Comparison of ENCODE assay signal across 24 mouse cellular contexts in genomic region chr9:110419511-110420112, GRCm38 (mm10). TPM values are rescaled to one million over a fixed set of nuclear protein-coding genes. Genes with fewer than 3 reads are reported as not detected.
A peak's percentile ranks its signal among the peaks of the same experiment; 100 is the strongest.
DNase-seq lines count a peak whose midpoint lies in the region; ATAC-seq and TF ChIP-seq lines count a peak whose summit lies in the region.
"Had no signal": no experiment of that assay in that cellular context is flagged by ENCODE, and none has a peak within 500 bp of the region (broad histone marks: within the 10 kb centered on the region; RNA-seq: fewer than 3 reads in every experiment).

TSS of gene Ngp (plus strand) at chr9:110419747.

- no peak for ATAC-seq in stomach, embryonic 15.5 days (ENCODE audit: insufficient read depth, low FRiP score, low read depth)
- ATAC-seq in stomach, postnatal 0 days (ENCODE audit: low FRiP score, low TSS enrichment): no peak
- ATAC-seq in liver, embryonic 16.5 days (ENCODE audit: low read depth): no peak
- ATAC-seq in midbrain, embryonic 16.5 days: no peak
- ATAC-seq: forebrain, embryonic 15.5 days; inflammation-experienced regulatory T-cells, adult 6 months had no signal

- H3K4me2 ChIP-seq in stomach, embryonic 15.5 days: no peak within 1 kb of the TSS
- no peak within 1 kb of the TSS for H3K4me2 ChIP-seq in stomach, postnatal 0 days (replicated peaks; ENCODE audit: low read depth)
- H3K4me2 ChIP-seq in liver, embryonic 16.5 days (ENCODE audit: low read depth, low read length): no peak within 1 kb of the TSS
- H3K4me2 ChIP-seq in midbrain, embryonic 16.5 days (ENCODE audit: low read length): no peak within 1 kb of the TSS
- H3K4me2 ChIP-seq: forebrain, embryonic 15.5 days; hindbrain, embryonic 12.5 days; neural tube, embryonic 13.5 days had no signal

- no peak for TF ChIP-seq EP300 in stomach, postnatal 0 days (optimal IDR thresholded peaks at IDR 0.05)

- no peaks in the 10 kb centered on the region for H3K27me3 ChIP-seq in stomach, embryonic 15.5 days (replicated peaks)
- no peaks in the 10 kb centered on the region for H3K27me3 ChIP-seq in stomach, postnatal 0 days (ENCODE audit: control insufficient read depth, insufficient read depth, low read length)
- no peaks in the 10 kb centered on the region for H3K27me3 ChIP-seq in liver, embryonic 16.5 days (ENCODE audit: control insufficient read depth, insufficient read depth, low read depth, low read length)
- H3K27me3 ChIP-seq in midbrain, embryonic 16.5 days (ENCODE audit: control insufficient read depth, insufficient read depth, low read depth, low read length): no peaks in the 10 kb centered on the region
- H3K27me3 ChIP-seq: CH12.LX; forebrain, embryonic 15.5 days; hindbrain, embryonic 12.5 days; neural tube, embryonic 13.5 days had no signal

- H3K4me1 ChIP-seq in stomach, embryonic 15.5 days: no peaks in the 10 kb centered on the region
- H3K4me1 ChIP-seq in stomach, postnatal 0 days (replicated peaks; ENCODE audit: control insufficient read depth, insufficient read depth): no peaks in the 10 kb centered on the region
- no peaks in the 10 kb centered on the region for H3K4me1 ChIP-seq in liver, embryonic 16.5 days (ENCODE audit: control insufficient read depth, low read depth, low read length)
- H3K4me1 ChIP-seq in midbrain, embryonic 16.5 days (ENCODE audit: control insufficient read depth, insufficient read depth, low read length): no peaks in the 10 kb centered on the region
- H3K4me1 ChIP-seq: forebrain, embryonic 15.5 days; hindbrain, embryonic 12.5 days; midbrain, embryonic 10.5 days; neural tube, embryonic 13.5 days had no signal

- no peak within 1 kb of the TSS for H3K27ac ChIP-seq in stomach, embryonic 15.5 days
- H3K27ac ChIP-seq in stomach, postnatal 0 days (replicated peaks): no peak within 1 kb of the TSS
- H3K27ac ChIP-seq in liver, embryonic 16.5 days (ENCODE audit: low read length): no peak within 1 kb of the TSS
- no peak within 1 kb of the TSS for H3K27ac ChIP-seq in midbrain, embryonic 16.5 days (ENCODE audit: low read length)
- H3K27ac ChIP-seq: forebrain, embryonic 15.5 days; heart, adult 2 months; hindbrain, embryonic 12.5 days; midbrain, embryonic 10.5 days; neural tube, embryonic 13.5 days had no signal

- no peaks in the 10 kb centered on the region for H3K36me3 ChIP-seq in stomach, embryonic 15.5 days
- H3K36me3 ChIP-seq in stomach, postnatal 0 days (ENCODE audit: control insufficient read depth, insufficient read depth, low read length): no peaks in the 10 kb centered on the region
- H3K36me3 ChIP-seq in liver, embryonic 16.5 days (ENCODE audit: control insufficient read depth, insufficient read depth): no peaks in the 10 kb centered on the region
- no peaks in the 10 kb centered on the region for H3K36me3 ChIP-seq in midbrain, embryonic 16.5 days (ENCODE audit: control insufficient read depth, insufficient read depth, low read length)
- H3K36me3 ChIP-seq: forebrain, embryonic 15.5 days; hindbrain, embryonic 12.5 days; midbrain, embryonic 10.5 days; neural tube, embryonic 13.5 days had no signal

- no peak within 1 kb of the TSS for H3K4me3 ChIP-seq in stomach, embryonic 15.5 days (replicated peaks)
- no peak within 1 kb of the TSS for H3K4me3 ChIP-seq in stomach, postnatal 0 days (ENCODE audit: low read depth, low read length)
- peak within 1 kb of the TSS; percentile 11; the same call in 1 of the 2 replicates for H3K4me3 ChIP-seq in liver, embryonic 16.5 days (ENCODE audit: low read depth, low read length)
- H3K4me3 ChIP-seq in midbrain, embryonic 16.5 days (ENCODE audit: low read depth, low read length): no peak within 1 kb of the TSS
- H3K4me3 ChIP-seq: forebrain, embryonic 15.5 days; heart, adult 2 months; hindbrain, embryonic 12.5 days; midbrain, embryonic 10.5 days; neural tube, embryonic 13.5 days had no signal

- no peak within 1 kb of the TSS for H3K9ac ChIP-seq in stomach, embryonic 15.5 days
- H3K9ac ChIP-seq in stomach, postnatal 0 days (ENCODE audit: low read length): no peak within 1 kb of the TSS
- H3K9ac ChIP-seq in liver, embryonic 16.5 days (ENCODE audit: low read depth, low read length): no peak within 1 kb of the TSS
- no peak within 1 kb of the TSS for H3K9ac ChIP-seq in midbrain, embryonic 16.5 days (ENCODE audit: low read depth, low read length)
- H3K9ac ChIP-seq: forebrain, embryonic 15.5 days; hindbrain, embryonic 12.5 days; neural tube, embryonic 13.5 days had no signal

- no peak for DNase-seq in adrenal gland, postnatal 10 days
- DNase-seq in adrenal gland, adult 8-10 months: no peak
- DNase-seq in stomach, postnatal 0 days (ENCODE audit: low spot score): no peak
- no peak for DNase-seq in B cell, adult 2 months
- no peak for DNase-seq in frontal cortex, postnatal 36 days (ENCODE audit: low spot score in 2 of 2)
- DNase-seq: adrenal gland, postnatal 36 days; cerebellum, adult 9-10 months; embryo, embryonic 11 days; heart, adult 2 months; kidney, adult 9 months; kidney, postnatal 4 days; lung, postnatal 10 days; thymus, adult 18-20 months had no signal

- no peaks in the 10 kb centered on the region for H3K9me3 ChIP-seq in stomach, embryonic 15.5 days
- no peaks in the 10 kb centered on the region for H3K9me3 ChIP-seq in stomach, postnatal 0 days (ENCODE audit: control insufficient read depth, low read length)
- H3K9me3 ChIP-seq in liver, embryonic 16.5 days (replicated peaks; ENCODE audit: control insufficient read depth, low read length): no peaks in the 10 kb centered on the region
- H3K9me3 ChIP-seq in midbrain, embryonic 16.5 days (replicated peaks; ENCODE audit: control insufficient read depth, low read length, poor library complexity, severe bottlenecking): no peaks in the 10 kb centered on the region
- H3K9me3 ChIP-seq: forebrain, embryonic 15.5 days; hindbrain, embryonic 12.5 days; midbrain, embryonic 10.5 days; neural tube, embryonic 13.5 days had no signal

- TF ChIP-seq CTCF in stomach, postnatal 0 days (IDR thresholded peaks at IDR 0.05; ENCODE audit: low read depth): no peak

- 85% methylated on average over 12 of the region's 12 CpGs for whole genome bisulfite sequencing in stomach, embryonic 15.5 days
- 85% methylated on average over 12 of the region's 12 CpGs for WGBS in stomach, postnatal 0 days
- WGBS in liver, embryonic 16.5 days (ENCODE audit: insufficient replicate concordance): 70% methylated on average over 12 of the region's 12 CpGs
- WGBS in midbrain, embryonic 16.5 days: 92% methylated on average over 12 of the region's 12 CpGs

RNA-seq across cellular contexts. Expression of gene Ngp, which starts in this region (rescaled TPM):
- total RNA-seq in adrenal gland, postnatal 10 days (2021): 10 to 100 TPM; 25.5 to 35.5 TPM
- not detected for total RNA-seq in adrenal gland, adult 8-10 months (2022)
- 62.1 and 64.5 TPM in 2 replicates for polyA plus RNA-seq in stomach, embryonic 15.5 days (2015; fragmentation: Nextera tagmentation; extraction: Ambion mirVana)
- polyA plus RNA-seq in stomach, postnatal 0 days (2015; fragmentation: Nextera tagmentation; extraction: Ambion mirVana): 2.4 and 2.5 TPM in 2 replicates
- 551 and 721 TPM in 2 replicates for polyA plus RNA-seq in liver, embryonic 16.5 days (2015; fragmentation: Nextera tagmentation; extraction: Ambion mirVana)
- polyA plus RNA-seq in midbrain, embryonic 16.5 days (2015; fragmentation: Nextera tagmentation; extraction: Ambion mirVana): 0.80 and 1.4 TPM in 2 replicates
- total RNA-seq: adrenal gland, postnatal 36 days; CH12.LX; gastrocnemius, adult 18-20 months; heart, adult 2 months; layer of hippocampus, postnatal 14 days had no signal

Comparison
In these comparisons a context has a peak if more than half of its experiments do, and no peak if none do; other contexts are left out.
1. RNA of gene Ngp (total RNA-seq): 25.5 to 35.5 TPM in adrenal gland, postnatal 10 days; not detected in adrenal gland, adult 8-10 months; every median in the first group is over 10 times any median in the second.
2. RNA of gene Ngp (polyA plus RNA-seq): 551 to 721 TPM in liver, embryonic 16.5 days and 62.1 to 64.5 TPM in stomach, embryonic 15.5 days; 2.4 to 2.5 TPM in stomach, postnatal 0 days and 0.80 to 1.4 TPM in midbrain, embryonic 16.5 days; every median in the first group is over 10 times any median in the second.